Mouse (Mus musculus): Measurements from ENCODE around the gene Prap1.

The Prap1 gene

GRCm38 (mm10) chr7:140135106-140135770 is 42.0 kb downstream of the Prap1 start:
- DNase-seq, result no peak

- DNase-seq, result peak; percentile 97 to 98
Observed at GRCm38 (mm10) chr7:140137135-140138020, 44.2 kb downstream of the Prap1 start, which contains the start of gene Mtg1. Gene Mtg1 (plus strand): TSS chr7:140137564.

GRCm38 (mm10) chr7:140138021-140138310 is 44.8 kb downstream of the Prap1 start:
- DNase-seq, result no peak

- peak; percentile 64 to 78 for DNase-seq
Observed at GRCm38 (mm10) chr7:140141350-140141749, 48.2 kb downstream of the Prap1 start.

GRCm38 (mm10) chr7:140144550-140144949 is 51.4 kb downstream of the Prap1 start:
- DNase-seq, result no peak
